Mouse (Mus musculus) heart, adult 2 months (tissue): ENCODE measurements around the gene Gm20388.

ENCODE experiments used
- CTCF ChIP-seq: fragments of 200-600 bp; IDR thresholded peaks from 2 replicates; pipeline ENCODE4 v1.8.1; 2022; ENCODE audit warnings: antibody characterized with exemption, mild to moderate bottlenecking, moderate library complexity
- POLR2A ChIP-seq: fragments of 200-500 bp; IDR thresholded peaks from 2 replicates; pipeline ENCODE4 v1.6.1; 2011; ENCODE audit warnings: mild to moderate bottlenecking, low read depth, low read length, control low read depth; ENCODE audit not compliant: insufficient read depth

DNA sequence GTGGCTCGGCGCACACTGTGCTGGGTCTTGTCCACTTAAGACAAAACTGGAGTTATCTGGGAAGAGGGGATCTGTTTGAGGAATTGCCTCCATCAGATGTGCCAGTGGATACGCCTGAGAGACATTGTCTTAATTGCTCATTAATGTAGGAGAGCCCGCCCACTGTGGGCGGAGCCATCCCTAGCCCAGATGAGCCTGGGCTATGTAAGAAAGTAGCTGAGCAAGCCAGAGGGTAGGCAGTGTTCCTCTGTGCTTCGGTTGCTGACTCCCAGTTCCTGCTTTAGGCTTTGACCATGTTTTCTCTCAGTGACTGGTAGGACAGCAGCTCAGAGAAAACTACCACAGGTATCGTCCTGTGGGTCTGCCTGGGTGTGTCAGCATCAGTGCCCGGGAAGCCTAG is 2923.8 kb downstream of the Gm20388 start:
- no peak for TF ChIP-seq CTCF
- TF ChIP-seq POLR2A: no peak
